Comparison of ENCODE assay signal across 9 mouse cellular contexts in genomic region chr17:17403038-17403437, GRCm38 (mm10). TPM values are rescaled to one million over a fixed set of nuclear protein-coding genes. Genes with fewer than 3 reads are reported as not detected.
A peak's percentile ranks its signal among the peaks of the same experiment; 100 is the strongest.
DNase-seq lines count a peak whose midpoint lies in the region; ATAC-seq lines count a peak whose summit lies in the region.
"Had no signal": no experiment of that assay in that cellular context is flagged by ENCODE, and none has a peak within 500 bp of the region (broad histone marks: within the 10 kb centered on the region; RNA-seq: fewer than 3 reads in every experiment).

No protein-coding gene starts in this region.

- H3K4me3 ChIP-seq in heart, embryonic 11.5 days (ENCODE audit: low read depth, low read length), result no peak overlapping the region; the same call in 1 of the 2 replicates
- H3K4me3 ChIP-seq in macrophage (ENCODE audit: inconsistent target), result no peak overlapping the region
- H3K4me3 ChIP-seq in liver, embryonic 11.5 days (ENCODE audit: low read depth, low read length), result no peak overlapping the region

- H3K4me1 ChIP-seq in heart, embryonic 11.5 days (ENCODE audit: control insufficient read depth, insufficient read depth, low read length), result peaks cover 6% of the 10 kb centered on the region; the same call in 1 of the 2 replicates
- H3K4me1 ChIP-seq in liver, embryonic 11.5 days (replicated peaks; ENCODE audit: control insufficient read depth, insufficient read depth, low read length), result no peaks in the 10 kb centered on the region

- no peak overlapping the region for H3K27ac ChIP-seq in heart, embryonic 11.5 days (ENCODE audit: low read depth, low read length)
- peak overlapping the region; percentile 38; the same call in 1 of the 2 replicates for H3K27ac ChIP-seq in macrophage
- no peak overlapping the region for H3K27ac ChIP-seq in liver, embryonic 11.5 days (ENCODE audit: low read depth, low read length)

- ATAC-seq in heart, embryonic 11.5 days (replicated peaks; ENCODE audit: insufficient number of reproducible peaks, low FRiP score, low TSS enrichment), result no peak
- ATAC-seq in liver, embryonic 11.5 days (replicated peaks; ENCODE audit: low FRiP score), result no peak
- ATAC-seq: lung, postnatal 0 days had no signal

- no peaks in the 10 kb centered on the region for H3K36me3 ChIP-seq in heart, embryonic 11.5 days (ENCODE audit: control insufficient read depth, insufficient read depth, low read length)
- H3K36me3 ChIP-seq in macrophage (ENCODE audit: inconsistent target), result no peaks in the 10 kb centered on the region
- H3K36me3 ChIP-seq in liver, embryonic 11.5 days (ENCODE audit: control insufficient read depth, insufficient read depth, low read length), result no peaks in the 10 kb centered on the region

- intact Hi-C loops in heart, postnatal 25 days (cut with DNase I), result no loop called here

- WGBS in heart, embryonic 11.5 days (ENCODE audit: insufficient replicate concordance), result 33% methylated on average over 5 of the region's 5 CpGs
- 88% methylated on average over 5 of the region's 5 CpGs for WGBS in macrophage (ENCODE audit: missing documents)
- WGBS in liver, embryonic 11.5 days, result 52% methylated on average over 5 of the region's 5 CpGs

- no peak for DNase-seq in heart, postnatal 25 days (ENCODE audit: low spot score)
- peak; percentile 25 for DNase-seq in right cerebral cortex, adult 18-20 months
- DNase-seq in right cerebral cortex, postnatal 25 days, result no peak
- DNase-seq in thymus, adult 18-20 months, result no peak
- no peak for DNase-seq in liver, embryonic 11.5 days (ENCODE audit: low spot score)
- DNase-seq in retina, postnatal 1 day, result no peak

- no peaks in the 10 kb centered on the region for H3K9me3 ChIP-seq in heart, embryonic 11.5 days (replicated peaks; ENCODE audit: control insufficient read depth, low read length)
- H3K9me3 ChIP-seq in liver, embryonic 11.5 days (ENCODE audit: control insufficient read depth, low read length), result no peaks in the 10 kb centered on the region

- no peaks in the 10 kb centered on the region for H3K27me3 ChIP-seq in heart, embryonic 11.5 days (ENCODE audit: control insufficient read depth, insufficient read depth, low read length)
- H3K27me3 ChIP-seq in liver, embryonic 11.5 days (replicated peaks; ENCODE audit: control insufficient read depth, insufficient read depth, low read length), result no peaks in the 10 kb centered on the region

- H3K79me2 ChIP-seq in macrophage (ENCODE audit: inconsistent target), result no peaks in the 10 kb centered on the region

- no peak overlapping the region for H3K9ac ChIP-seq in heart, embryonic 11.5 days (ENCODE audit: low read depth, low read length)
- H3K9ac ChIP-seq in liver, embryonic 11.5 days (ENCODE audit: low read depth, low read length), result no peak overlapping the region

- H3K4me2 ChIP-seq in heart, embryonic 11.5 days, result peak overlapping the region; percentile 49
- H3K4me2 ChIP-seq in liver, embryonic 11.5 days, result no peak overlapping the region

RNA-seq across cellular contexts. Expression of gene Lix1, which starts 0.6 kb away (rescaled TPM):
- polyA plus RNA-seq in heart, embryonic 11.5 days (2014; fragmentation: Nextera tagmentation; extraction: Ambion mirVana), result 5.3 and 6.1 TPM in 2 replicates
- 1 to 10 TPM; 7.0 to 7.7 TPM for total RNA-seq in heart, postnatal 25 days (2021)
- under 1 TPM in 9 of 26 experiments, not detected in 17; 0.26 to 0.76 (median 0.32) TPM for total RNA-seq in macrophage (2018; cell fraction: chromatin; rRNA removed)
- 1 to 10 TPM in 13 of 26 experiments, under 1 TPM in 13; 0.28 to 1.7 (median 1.0) TPM for total RNA-seq in macrophage (2018; cell fraction: cytosol; rRNA removed)
- under 1 TPM in 18 of 26 experiments, not detected in 8; 0.16 to 0.83 (median 0.33) TPM for total RNA-seq in macrophage (2018; cell fraction: nucleus; rRNA removed)
- polyA plus RNA-seq in macrophage (2018), result 0.49 to 0.96 TPM (median 0.74 TPM) in 3 replicates
- polyA plus RNA-seq in liver, embryonic 11.5 days (2014; fragmentation: Nextera tagmentation; extraction: Ambion mirVana), result 2.8 and 3.9 TPM in 2 replicates

RNA-seq across cellular contexts. Expression of gene Riok2, which starts 28.9 kb away (rescaled TPM):
- 24.1 and 25.3 TPM in 2 replicates for polyA plus RNA-seq in heart, embryonic 11.5 days (2014; fragmentation: Nextera tagmentation; extraction: Ambion mirVana)
- 10 to 100 TPM; 13.5 to 13.8 TPM for total RNA-seq in heart, postnatal 25 days (2021)
- 10 to 100 TPM; 13.5 to 41.1 (median 30.7) TPM for total RNA-seq in macrophage (2018; cell fraction: chromatin; rRNA removed)
- total RNA-seq in macrophage (2018; cell fraction: cytosol; rRNA removed), result 10 to 100 TPM in 24 of 26 experiments, 1 to 10 TPM in 2; 6.9 to 15.1 (median 12.0) TPM
- total RNA-seq in macrophage (2018; cell fraction: nucleus; rRNA removed), result 10 to 100 TPM in 25 of 26 experiments, 1 to 10 TPM in 1; 9.7 to 51.8 (median 20.3) TPM
- 9.3 to 25.6 TPM (median 18.1 TPM) in 3 replicates for polyA plus RNA-seq in macrophage (2018)
- polyA plus RNA-seq in liver, embryonic 11.5 days (2014; fragmentation: Nextera tagmentation; extraction: Ambion mirVana), result 29.6 and 31.6 TPM in 2 replicates
